Mouse (Mus musculus) mouse embryonic stem cell (cell line): ENCODE measurements around the gene Eml1.
"Not testable (repeated sequence)": the region's sequence is repeated elsewhere in the genome, so short reads cannot be mapped to it uniquely, and the experiment has no call there.

Experiments
- in situ Hi-C, 2 experiments: fragments of 300-500 bp; cut with MboI; formaldehyde crosslinking; loops; 1 replicate in 1 of 2; 3 replicates in 1 of 2; pipeline ENCODE4 v1.14.3; 2019 to 2020; ENCODE audit warnings: low sequenced_read_pairs in 2 of 2, low pct_unique_long_range_greater_than_20kb in 1 of 2, mixed read lengths in 1 of 2; ENCODE audit not compliant: unreplicated experiment in 1 of 2

Eml1 gene

DNA sequence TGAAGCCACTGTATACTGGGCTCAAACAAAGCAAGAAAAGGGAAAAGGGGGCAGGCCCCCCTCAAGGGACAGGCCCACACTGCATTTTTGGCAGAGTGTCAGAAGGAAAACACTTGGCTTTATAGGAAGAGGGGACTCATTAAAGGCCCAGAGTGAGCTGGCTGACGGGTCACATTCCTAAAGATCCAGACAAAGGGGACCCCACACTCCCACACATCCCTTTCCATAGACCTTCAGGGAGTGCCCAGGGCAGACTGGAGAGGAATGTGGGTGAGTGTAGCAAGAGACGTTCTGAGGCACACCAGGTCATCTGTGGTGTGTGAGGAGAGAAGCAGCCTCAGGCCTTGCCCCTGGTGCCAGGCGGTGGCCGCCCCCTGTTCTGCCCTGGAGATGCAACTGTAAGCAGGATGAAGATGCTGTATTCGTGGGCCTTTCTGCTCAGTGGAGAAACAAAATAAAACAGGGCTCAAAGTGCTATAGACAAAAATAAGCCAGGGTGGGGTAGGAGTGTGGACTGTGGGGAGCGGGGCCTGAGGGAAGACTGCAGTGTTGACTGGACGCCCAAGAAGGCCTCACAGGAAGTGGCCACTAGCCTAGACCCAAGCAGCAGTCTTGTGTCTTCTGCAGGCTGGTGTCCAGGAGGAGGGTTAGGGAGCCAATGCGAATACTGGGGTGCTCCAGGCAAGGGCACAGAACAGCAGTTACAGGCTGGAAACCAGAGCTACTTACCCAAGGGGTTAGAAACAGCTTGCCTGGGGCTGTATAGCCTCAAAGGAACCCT lies 124.9 kb downstream of the Eml1 start:
- in situ Hi-C loops: loop anchor here in 1 of 2 experiments (10.0 kb wide), 1 partner anchor 131 kb away; no protein-coding TSS in a partner anchor

DNA sequence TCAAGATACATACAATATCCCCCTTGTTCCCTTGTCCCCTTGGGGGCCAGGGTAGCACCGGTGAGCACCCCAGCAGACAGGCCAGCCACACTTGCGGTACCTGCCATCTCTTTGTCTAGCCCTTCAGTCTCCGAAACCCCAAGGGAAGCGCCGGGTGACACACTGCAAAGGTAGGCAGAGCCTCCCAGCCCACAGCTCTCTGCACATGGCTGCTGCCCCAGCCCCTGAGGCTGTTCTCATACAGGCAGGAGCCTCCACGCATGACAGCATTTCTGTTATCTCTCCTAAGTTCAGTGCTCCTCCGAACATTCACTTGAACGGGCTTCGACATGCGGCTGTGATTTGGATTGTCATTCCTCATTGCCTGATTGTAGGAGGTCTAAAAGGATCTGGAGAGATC lies 132.3 kb downstream of the Eml1 start:
- in situ Hi-C loops: no loop called here

DNA sequence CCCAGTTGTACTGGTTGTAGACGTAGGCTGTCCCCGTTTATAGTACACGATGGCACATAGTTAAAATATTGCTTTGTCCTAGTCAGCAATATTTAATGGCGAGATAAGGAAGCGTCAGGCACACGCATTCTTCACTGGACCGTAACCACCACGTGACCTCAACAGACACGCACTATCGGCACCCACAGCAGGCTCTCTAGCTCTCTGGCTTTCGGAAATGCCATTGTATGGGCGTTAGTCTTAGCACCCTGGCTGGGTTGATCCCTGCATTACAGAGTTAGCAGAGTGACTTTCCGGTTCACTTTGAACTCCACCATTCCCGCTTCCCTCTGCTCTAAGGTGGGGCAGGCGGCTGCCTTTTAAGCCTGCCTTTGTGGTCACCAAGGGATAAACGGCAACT lies 132.8 kb downstream of the Eml1 start:
- in situ Hi-C loops: no loop called here

DNA sequence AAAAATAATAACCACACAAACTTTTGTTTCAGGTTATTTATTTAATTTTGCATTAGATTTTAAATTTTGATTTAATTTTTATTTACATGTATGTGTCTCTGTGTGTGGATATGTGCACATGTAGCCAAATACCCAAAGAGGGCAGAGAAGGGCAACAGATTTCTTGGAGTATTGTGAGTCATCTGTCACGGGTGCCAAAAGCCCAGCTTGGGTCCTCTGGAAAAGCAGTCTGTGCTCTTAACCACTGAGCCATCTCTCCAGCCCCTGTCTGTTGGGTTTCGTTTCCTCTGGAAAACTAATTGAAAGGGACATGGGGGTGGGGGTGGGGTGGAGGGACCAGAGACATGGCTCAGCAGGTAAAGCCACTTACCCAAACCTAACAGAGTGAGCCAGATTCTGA lies 135.1 kb downstream of the Eml1 start:
- in situ Hi-C loops: no loop called here

DNA sequence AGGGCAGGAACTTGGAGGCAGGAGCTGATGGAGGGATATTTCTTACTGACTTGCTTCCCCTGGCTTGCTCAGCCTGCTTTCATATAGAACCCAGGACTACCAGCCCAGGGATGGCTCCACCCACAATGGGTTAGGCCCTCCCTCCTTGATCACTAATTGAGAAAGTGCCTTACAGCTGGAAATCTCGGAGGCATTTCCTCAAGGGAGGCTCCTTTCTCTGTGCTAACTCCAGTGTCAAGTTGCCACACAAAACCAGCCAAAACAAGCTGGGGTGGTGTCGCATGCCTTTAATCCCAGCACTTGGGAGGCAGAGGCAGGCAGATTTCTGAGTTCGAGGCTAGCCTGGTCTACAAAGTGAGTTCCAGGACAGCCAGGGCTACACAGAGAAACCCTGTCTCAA lies 136.3 kb downstream of the Eml1 start:
- in situ Hi-C loops: not testable (repeated sequence)

DNA sequence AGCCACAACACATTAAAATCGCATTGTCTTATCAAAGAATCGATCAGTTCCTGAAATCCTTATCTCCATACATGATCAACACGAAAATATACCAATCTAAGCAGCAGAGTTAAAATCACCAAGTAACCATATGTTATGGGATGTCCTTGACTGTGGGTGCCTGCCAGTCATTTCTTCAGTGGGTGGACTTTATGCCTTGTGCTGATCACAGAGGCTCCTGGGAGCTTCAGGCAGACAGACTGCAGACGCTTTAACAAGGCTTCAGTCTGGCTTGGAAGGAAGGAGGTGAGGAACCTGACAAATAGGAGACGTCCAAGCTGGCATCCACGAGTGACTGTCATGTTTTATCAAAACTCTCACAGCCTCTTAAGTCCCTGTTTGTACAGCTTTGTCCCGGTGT lies 139.8 kb downstream of the Eml1 start:
- in situ Hi-C loops: no loop called here

DNA sequence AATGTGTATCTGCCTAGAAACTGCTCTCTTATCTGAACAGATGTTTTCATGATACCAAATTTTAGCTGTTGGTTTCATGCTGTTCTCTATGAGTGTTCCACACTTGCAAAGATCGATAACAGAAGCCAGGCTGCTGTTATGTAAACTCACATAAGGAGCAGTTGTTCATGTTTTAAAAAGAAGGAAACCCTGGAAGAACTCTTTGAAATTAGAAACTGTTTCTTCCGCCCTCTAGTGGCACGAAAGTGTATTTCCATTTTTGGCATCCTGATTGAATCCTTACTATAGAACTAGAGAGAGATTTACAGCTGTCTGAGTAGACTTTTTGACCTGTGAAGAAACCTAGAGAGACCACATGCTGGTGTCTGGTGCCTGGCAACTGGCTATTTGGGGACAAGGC lies 140.3 kb downstream of the Eml1 start:
- in situ Hi-C loops: no loop called here

DNA sequence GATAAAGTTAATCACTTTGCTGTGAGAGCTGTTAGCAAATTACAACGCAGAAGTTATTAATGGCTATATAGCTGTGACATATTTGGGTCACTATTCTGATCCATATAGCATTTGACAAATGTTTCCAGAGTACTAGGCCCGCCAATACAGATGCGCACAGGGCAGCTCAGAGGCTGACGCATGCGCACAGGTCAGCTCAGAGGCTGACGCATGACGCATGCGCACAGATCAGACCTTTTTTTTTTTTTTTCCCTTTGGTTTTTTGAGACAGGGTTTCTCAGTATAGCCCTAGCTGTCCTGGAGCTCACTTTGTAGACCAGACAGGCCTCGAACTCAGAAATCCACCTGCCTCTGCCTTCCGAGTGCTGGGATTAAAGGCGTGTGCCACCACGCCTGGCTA lies 144.7 kb downstream of the Eml1 start:
- in situ Hi-C loops: no loop called here

DNA sequence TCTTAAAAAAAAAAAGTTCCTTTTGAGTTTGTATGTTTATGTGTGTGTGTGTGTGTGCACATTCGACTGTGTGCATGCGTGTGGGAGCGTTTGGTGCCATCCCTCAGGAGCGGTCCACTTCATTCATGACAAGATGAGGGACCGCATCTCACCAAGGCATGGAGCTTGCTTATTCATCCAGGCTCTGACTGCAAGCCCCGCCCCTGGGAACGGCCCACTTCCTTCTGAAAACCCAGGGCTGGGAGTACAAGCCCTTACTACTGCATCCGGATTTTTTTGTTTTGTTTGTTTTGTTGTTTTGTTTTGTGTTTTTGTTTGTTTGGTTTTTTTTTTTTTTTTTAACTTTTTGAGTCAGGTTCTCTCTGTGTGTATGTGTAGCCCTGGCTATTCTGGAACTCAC lies 148.6 kb downstream of the Eml1 start:
- in situ Hi-C loops: no loop called here

DNA sequence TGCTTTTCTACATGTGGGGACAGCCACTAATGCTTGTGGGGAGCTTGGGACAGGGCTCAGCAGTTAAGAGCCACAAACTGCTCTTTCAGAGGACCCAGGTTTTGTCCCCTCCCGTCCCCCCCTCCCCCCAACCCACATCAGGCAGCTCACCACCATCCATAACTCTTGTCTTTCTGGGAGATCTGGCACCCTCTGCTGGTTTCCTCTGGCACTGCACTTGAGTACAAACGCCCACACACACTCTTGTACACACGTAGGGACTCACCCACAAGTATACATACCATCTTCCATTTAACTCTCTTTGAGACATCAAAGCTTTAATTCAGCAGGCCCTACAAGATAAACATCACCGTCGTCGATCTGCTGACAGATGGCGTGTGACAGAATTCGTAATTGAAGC lies 158.5 kb downstream of the Eml1 start:
- in situ Hi-C loops: no loop called here

DNA sequence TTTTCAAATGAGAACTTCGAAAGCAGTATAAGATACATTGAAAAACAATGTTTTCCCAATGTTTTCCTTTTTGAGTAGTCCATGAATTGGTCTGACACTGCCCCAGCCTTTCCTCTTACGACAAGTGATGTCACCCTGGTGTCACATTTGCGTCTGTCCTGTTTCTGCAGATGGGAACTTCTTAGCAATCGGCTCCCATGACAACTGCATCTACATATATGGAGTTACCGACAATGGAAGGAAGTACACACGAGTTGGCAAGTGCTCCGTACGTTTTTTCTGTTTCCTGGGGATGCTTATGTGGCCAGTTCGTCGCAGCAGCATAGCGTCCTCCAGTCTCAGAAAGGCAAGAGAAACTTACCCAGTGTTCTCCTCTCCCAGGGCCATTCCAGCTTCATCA lies 163.7 kb downstream of the Eml1 start:
- in situ Hi-C loops: no loop called here

DNA sequence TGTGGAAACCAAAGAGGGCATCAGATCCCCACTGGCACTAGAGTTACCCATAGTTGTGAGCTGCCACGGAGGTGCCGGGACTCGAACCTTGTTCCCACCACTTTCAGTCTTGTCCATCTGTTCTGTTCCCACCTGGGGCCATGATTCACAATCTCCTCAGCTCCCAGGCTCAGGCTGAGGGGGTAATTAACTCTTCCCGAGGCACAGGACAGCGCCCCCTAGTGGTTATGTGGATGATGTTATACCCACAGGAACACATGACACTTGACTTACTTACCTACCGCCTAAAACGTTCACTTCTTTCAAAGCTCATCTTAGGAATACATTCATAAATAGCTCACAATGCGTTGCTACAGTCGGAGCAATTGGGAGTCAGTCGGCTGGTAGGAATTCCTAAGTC lies 165.7 kb downstream of the Eml1 start:
- in situ Hi-C loops: no loop called here

DNA sequence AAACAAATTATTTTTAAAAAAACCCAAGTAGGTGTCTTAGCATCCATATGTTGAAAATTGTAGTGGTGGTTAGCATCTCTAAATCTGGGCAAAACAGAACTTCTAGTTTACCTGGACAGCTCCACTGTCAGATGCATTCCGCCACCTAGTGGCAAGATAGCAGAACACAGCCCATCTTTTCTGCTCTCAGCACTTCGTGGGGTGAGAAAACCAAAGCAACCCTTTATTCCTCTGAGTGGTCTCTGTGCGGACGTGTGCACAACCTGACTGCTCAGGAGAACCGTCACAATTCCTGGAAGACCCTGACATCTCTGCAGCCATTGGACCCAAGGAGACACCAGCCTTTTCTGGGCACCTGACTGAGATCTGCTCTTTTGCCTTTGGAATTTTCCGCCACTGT lies 170.3 kb downstream of the Eml1 start:
- in situ Hi-C loops: no loop called here

DNA sequence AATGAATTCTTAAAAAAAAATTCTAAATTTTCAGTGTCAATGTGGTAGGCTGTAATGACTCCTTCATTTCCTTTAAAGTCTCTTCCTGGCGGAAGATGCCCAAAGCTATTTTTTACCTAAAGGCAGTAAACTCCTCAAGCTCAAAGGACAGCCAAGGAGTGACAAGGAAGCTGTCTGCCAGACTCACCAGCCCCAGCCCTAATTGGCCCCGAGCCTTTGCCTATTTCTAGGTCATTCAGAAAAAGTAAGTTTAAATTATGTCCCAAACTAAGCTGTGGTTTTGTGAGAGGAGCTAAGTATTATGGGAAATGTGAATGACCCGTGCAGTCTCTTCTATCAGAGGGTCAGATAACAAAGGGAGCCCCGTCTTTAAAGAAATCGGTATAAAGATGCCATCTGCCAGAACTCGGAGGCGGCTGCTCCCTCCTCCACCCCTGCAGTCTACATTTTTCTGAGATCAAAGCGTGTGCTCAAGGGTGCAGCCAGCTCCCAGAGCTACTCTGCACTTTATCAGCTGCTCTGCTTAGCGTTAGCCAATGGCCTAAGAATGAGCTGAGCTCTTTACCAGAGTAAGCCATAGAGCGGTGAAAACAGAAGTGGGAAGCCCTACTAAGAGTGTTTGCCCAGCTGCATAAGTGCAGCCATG lies 175.9 kb downstream of the Eml1 start:
- in situ Hi-C loops: no loop called here

DNA sequence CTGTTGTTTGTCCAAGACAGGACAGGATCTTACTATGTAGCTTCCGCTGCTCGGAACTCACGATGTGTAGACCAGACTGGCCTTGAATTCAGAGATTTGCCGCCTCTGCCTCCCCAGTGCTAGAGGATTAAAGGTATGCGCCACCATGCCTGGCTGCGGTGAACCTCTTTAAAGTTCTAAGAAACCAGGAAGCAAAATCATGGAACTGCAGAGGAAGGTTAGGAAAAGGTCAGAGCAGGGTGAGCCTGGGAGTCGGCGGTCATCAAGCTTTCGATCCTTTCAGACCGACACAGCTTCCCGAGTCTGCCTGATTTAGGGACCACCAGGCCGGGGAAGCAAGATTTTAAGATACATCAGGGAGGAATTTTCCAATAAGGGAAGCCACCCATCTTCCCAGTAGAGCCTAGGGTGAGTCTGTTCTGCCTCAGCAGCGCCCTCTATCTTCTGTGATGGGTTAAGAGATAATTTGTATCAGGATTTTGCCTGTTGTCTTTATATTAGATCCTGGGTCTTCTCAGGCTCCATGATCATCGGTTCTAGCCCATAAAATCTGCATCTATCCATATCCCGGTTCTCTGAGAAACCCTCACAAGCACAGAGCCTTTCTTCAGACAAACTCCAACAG lies 176.6 kb downstream of the Eml1 start:
- in situ Hi-C loops: no loop called here

DNA sequence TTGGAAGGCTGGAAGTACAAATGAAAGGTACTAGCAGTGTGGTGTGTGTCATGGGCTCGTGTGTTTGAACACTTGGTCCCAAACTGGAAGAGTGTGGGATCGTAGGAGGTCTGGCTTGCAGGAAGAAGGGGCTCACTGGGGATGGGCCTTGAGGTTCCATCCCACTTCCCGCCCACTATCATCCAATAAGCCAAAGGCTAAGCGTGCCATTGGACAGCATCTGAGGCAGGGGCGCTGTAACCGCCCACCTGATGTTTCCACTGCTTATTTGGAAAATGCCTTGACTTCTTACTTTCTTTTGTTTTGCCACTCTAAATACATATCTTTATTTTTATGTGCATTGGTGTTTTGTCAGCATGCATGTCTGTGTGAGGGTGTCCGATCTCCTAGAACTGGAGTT lies 181.0 kb downstream of the Eml1 start:
- in situ Hi-C loops: no loop called here

DNA sequence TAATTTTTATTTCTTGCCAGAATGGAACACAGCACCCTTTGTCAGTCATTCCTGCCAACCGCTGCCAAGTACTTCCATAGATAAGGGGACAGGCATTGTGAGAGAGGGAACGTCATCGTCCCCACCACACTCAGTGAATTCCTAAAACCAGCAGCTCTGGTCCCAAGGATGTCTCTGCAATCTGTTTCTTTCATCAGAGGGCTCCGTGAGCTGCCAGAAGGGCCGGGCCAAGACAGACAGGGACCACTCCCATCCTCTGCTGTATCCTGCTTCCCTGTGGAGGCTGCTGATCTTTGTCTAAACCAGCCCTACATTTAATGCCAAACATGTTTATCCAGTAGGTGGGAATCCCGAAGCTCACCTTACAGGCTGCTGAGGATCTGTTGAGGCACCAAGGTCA lies 182.3 kb downstream of the Eml1 start:
- in situ Hi-C loops: no loop called here

DNA sequence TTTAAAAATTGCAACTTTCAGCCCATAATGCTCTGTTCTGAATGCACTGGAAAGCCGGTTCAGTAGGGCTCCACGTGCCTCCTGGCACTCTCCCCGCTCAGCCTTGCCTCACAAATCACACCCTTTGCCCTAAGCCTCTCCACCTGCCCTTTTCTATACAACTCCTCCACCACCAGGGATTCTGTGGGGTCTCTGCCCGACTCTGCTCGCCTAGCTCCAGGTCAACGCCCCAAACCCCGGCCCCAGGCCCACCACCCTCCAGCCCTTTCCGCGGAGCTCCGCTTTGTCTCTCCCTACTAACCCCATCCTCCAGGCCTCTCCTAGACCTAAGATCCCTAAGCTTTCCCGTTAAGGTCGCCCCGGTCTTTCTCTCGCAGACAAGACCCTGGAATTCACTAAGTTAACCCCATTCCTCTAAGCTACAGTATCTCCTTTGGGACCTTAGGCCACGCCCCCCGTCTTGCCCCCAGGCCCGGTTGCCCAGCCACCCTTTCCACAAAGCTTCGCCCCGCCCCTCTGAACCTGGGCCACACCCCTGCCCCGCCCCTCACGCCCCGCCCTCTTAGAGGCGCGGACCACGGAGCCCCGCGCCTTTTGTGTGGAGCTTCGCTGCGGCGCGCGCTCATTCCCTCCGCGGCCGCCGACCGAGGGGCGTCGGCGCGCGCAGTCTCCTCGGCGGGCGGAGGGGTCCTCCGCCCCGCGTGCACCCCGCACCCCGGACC lies 183.5 kb downstream of the Eml1 start, which contains the start of gene Evl:
Gene Evl, plus strand, starts transcription at position 601 of the 722 bp plus-strand sequence.
- in situ Hi-C loops: no loop called here

DNA sequence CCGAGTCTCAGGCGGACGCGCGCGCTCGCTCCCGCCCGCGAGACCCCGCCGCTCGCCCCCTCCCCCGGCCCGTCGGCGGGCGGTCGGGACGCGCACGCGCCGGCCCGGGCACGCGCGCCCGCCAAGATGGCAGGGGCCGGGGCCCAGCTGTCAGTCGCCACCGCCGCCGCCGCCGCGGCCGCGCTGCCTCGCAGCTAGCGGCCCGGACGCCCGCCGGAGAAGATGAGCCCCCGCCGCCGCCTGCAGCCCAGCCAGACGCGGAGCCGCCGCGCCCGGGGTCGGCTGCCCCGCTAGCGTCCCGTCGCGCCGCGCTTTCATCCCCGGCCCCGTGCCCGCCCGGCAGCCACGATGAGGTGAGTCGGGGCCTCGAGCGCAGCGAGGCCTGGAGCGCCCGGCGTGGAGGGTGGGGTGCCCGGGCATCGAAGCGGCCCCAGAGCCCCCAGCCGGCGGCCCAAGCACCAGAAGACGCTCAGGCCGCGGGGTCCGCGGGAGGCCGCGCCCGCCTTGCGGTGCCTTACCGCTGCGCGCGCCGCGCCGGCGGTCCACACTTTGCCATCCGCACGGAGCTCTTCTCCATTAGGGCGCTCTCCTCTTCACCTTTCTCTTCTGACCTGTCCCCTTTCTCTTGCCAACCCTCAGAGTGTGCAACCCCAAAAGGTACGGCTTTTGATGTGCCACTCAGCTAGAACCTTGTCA lies 184.3 kb downstream of the Eml1 start:
- in situ Hi-C loops: no loop called here
